Mouse (Mus musculus) ES-Bruce4 (cell line): ENCODE results near the gene Zfp503.

Experiments
- CTCF ChIP-seq: IDR thresholded peaks from one replicate; pipeline ENCODE4 v1.8.1; 2011; ENCODE audit warnings: low read depth, low read length
- POLR2A ChIP-seq: IDR thresholded peaks from one replicate; pipeline ENCODE4 v1.8.1; 2011; ENCODE audit warnings: low read length; ENCODE audit not compliant: insufficient read depth

DNA sequence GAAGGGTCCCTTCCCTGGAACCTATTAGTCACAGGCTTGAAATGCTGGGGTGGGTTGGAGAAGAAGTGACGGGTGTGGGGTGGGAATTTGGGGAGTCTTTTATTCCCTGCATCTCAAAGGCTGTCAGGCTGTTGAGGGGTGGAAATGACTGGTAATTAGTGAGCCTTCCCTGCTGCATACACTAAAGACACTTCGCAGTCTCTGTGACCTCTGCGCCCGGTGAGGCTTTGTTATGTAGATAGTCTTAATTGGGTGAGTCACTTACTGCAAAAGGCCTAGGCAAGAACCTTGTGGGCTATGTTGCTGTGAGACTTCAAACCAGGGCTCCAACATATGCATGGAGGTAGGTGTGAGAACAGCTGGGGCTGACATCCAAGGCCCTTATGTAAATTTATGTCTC lies 15.5 kb upstream of the Zfp503 start:
- TF ChIP-seq POLR2A (no peak), CTCF (no peak)
